Mouse (Mus musculus) heart, embryonic 14.5 days (tissue): ENCODE results near the gene Gdf3. TPM values are rescaled to one million over a fixed set of nuclear protein-coding genes. Genes with fewer than 3 reads are reported as not detected.

ENCODE experiments used
- ATAC-seq: fragments of 200-750 bp; cut with Nextera tagmentation; 2 replicates; pipeline ENCODE4 v1.8.0; 2017; ENCODE audit warnings: low read depth, moderate TSS enrichment; ENCODE audit not compliant: insufficient number of reproducible peaks, insufficient read depth, low FRiP score
- H3K27ac ChIP-seq, 2 experiments: fragments of 200-500 bp in 1 of 2; fragments of 300-500 bp in 1 of 2; sonication (generic) in 1 of 2; replicated peaks in 1 of 2; 2 replicates each; pipeline ENCODE4 v1.5.1; 2012 to 2014; ENCODE audit warnings: low read depth in 2 of 2, low read length in 2 of 2, control low read depth in 1 of 2, mild to moderate bottlenecking in 1 of 2, mixed read lengths in 1 of 2; ENCODE audit not compliant: control insufficient read depth in 1 of 2, insufficient read depth in 1 of 2
- H3K27me3 ChIP-seq: fragments of 300-500 bp; sonication (generic); 2 replicates; pipeline ENCODE4 v1.6.1; 2014; ENCODE audit warnings: mild to moderate bottlenecking, low read length, control low read depth; ENCODE audit not compliant: control insufficient read depth, insufficient read depth
- H3K36me3 ChIP-seq: fragments of 300-500 bp; sonication (generic); 2 replicates; pipeline ENCODE4 v1.6.1; 2014; ENCODE audit warnings: mild to moderate bottlenecking, control low read depth, low read length, mixed read lengths; ENCODE audit not compliant: control insufficient read depth, insufficient read depth
- H3K4me1 ChIP-seq, 2 experiments: fragments of 200-500 bp in 1 of 2; fragments of 300-500 bp in 1 of 2; sonication (generic) in 1 of 2; 2 replicates each; pipeline ENCODE4 v1.6.1; 2012 to 2014; ENCODE audit warnings: low read length in 2 of 2, control low read depth in 1 of 2, mixed read lengths in 1 of 2; ENCODE audit not compliant: control insufficient read depth in 2 of 2, insufficient read depth in 2 of 2
- H3K4me2 ChIP-seq: fragments of 300-500 bp; sonication (generic); 2 replicates; pipeline ENCODE4 v1.6.1; 2014; ENCODE audit warnings: mild to moderate bottlenecking, low read length
- H3K4me3 ChIP-seq, 2 experiments: fragments of 200-500 bp in 1 of 2; fragments of 300-500 bp in 1 of 2; sonication (generic) in 1 of 2; 2 replicates each; pipeline ENCODE4 v1.5.1; 2012 to 2014; ENCODE audit warnings: low read length in 2 of 2, mild to moderate bottlenecking in 2 of 2, control low read depth in 1 of 2, low read depth in 1 of 2, moderate library complexity in 1 of 2; ENCODE audit not compliant: control insufficient read depth in 1 of 2, insufficient read depth in 1 of 2
- H3K9ac ChIP-seq: fragments of 300-500 bp; sonication (generic); 2 replicates; pipeline ENCODE4 v1.6.1; 2014; ENCODE audit warnings: mild to moderate bottlenecking, low read length
- H3K9me3 ChIP-seq: fragments of 300-500 bp; sonication (generic); 2 replicates; pipeline ENCODE4 v1.6.1; 2016; ENCODE audit warnings: low read length, control low read depth; ENCODE audit not compliant: control insufficient read depth
- WGBS: fragments of 180-500 bp; shearing (Covaris S2); extraction: QIAGEN DNeasy Blood & Tissue Kit; methylation state at CpG from one replicate; pipeline ENCODE4 v1.1.7; 2014; 5-methylcytosine and 5-hydroxymethylcytosine counted together
- polyA plus RNA-seq: library from polyadenylated mRNA; unstranded; fragments of >200 nt; fragmentation: Nextera tagmentation; extraction: Ambion mirVana; gene quantifications from 2 replicates; pipeline ENCODE4 v1.2.1, GENCODE M21; 2014

The Gdf3 gene
- polyA plus RNA-seq, 1 experiment from 2014 or later, result 0.18 TPM

- Histone ChIP-seq H3K4me1 (no peaks in the 10 kb centered on the region), H3K27me3 (peaks cover 14% of the 10 kb centered on the region), H3K9ac (no peak overlapping the region), H3K4me2 (peak overlapping the region; percentile 48; the same call in 1 of the 2 replicates), H3K36me3 (no peaks in the 10 kb centered on the region), H3K9me3 (no peaks in the 10 kb centered on the region), H3K4me3 (no peak overlapping the region), H3K27ac (no peak overlapping the region)
- WGBS, result 77% methylated on average over 20 of the region's 20 CpGs
- ATAC-seq, result no peak
These were observed 48.9 kb downstream of the Gdf3 start for GRCm38 (mm10) chr6:122561005-122561404.

- Histone ChIP-seq H3K4me3 (no peak overlapping the region), H3K9ac (no peak overlapping the region), H3K27ac (no peak overlapping the region), H3K4me2 (peak overlapping the region; percentile 48), H3K4me1 (peaks cover under 1 to 4% of the 10 kb centered on the region in 2 experiments; a peak in 3 of 4 replicates), H3K9me3 (no peaks in the 10 kb centered on the region), H3K27me3 (peaks cover 14% of the 10 kb centered on the region), H3K36me3 (no peaks in the 10 kb centered on the region)
- no peak for ATAC-seq
- WGBS, result 13% methylated on average over 17 of the region's 17 CpGs
These were observed 49.5 kb downstream of the Gdf3 start for GRCm38 (mm10) chr6:122560427-122560826.

- H3K27ac ChIP-seq, result no peak overlapping the region
- H3K9me3 ChIP-seq, result no peaks in the 10 kb centered on the region
- no peak overlapping the region for H3K9ac ChIP-seq
- peak overlapping the region; percentile 16; the same call in 1 of the 2 replicates for H3K4me2 ChIP-seq
- 24% methylated on average over 15 of the region's 15 CpGs for WGBS
- H3K4me1 ChIP-seq, result peaks cover 4 to 8% of the 10 kb centered on the region in 2 experiments; a peak in 3 of 4 replicates
- H3K36me3 ChIP-seq, result no peaks in the 10 kb centered on the region
- H3K4me3 ChIP-seq, result no peak overlapping the region
- ATAC-seq, result no peak
- H3K27me3 ChIP-seq, result 0 out of 2 replicates have a peak, but pooled peaks cover 6% of the 10 kb centered on the region
These were observed 52.8 kb downstream of the Gdf3 start for GRCm38 (mm10) chr6:122556959-122557561.

Other genes starting within 250 kb of the Gdf3 start
- 2.2 and 2.4 TPM in 2 replicates for gene Rimklb, start 111.3 kb downstream of the Gdf3 start, polyA plus RNA-seq
- 15.7 and 16.9 TPM in 2 replicates for gene Mfap5, start 104.2 kb downstream of the Gdf3 start, polyA plus RNA-seq
- gene Aicda, start 56.3 kb downstream of the Gdf3 start, polyA plus RNA-seq, result not detected in 2 replicates
- gene Apobec1, start 7.6 kb downstream of the Gdf3 start, polyA plus RNA-seq, result 4.9 and 6.0 TPM in 2 replicates
- gene Dppa3, start 16.3 kb upstream of the Gdf3 start, polyA plus RNA-seq, result 0.42 TPM in 1 of 2 replicates, not detected in the other
- 0.84 and 1.2 TPM in 2 replicates for gene Nanog, start 97.4 kb upstream of the Gdf3 start, polyA plus RNA-seq
- 10.3 and 10.7 TPM in 2 replicates for gene Slc2a3, start 191.6 kb upstream of the Gdf3 start, polyA plus RNA-seq
- gene Foxj2, start 209.8 kb upstream of the Gdf3 start, polyA plus RNA-seq, result 7.8 and 7.9 TPM in 2 replicates
- gene C3ar1, start 246.1 kb upstream of the Gdf3 start, polyA plus RNA-seq, result 3.1 and 4.2 TPM in 2 replicates